Comparison of ENCODE assay signal across 7 mouse cellular contexts in the genomic region with DNA sequence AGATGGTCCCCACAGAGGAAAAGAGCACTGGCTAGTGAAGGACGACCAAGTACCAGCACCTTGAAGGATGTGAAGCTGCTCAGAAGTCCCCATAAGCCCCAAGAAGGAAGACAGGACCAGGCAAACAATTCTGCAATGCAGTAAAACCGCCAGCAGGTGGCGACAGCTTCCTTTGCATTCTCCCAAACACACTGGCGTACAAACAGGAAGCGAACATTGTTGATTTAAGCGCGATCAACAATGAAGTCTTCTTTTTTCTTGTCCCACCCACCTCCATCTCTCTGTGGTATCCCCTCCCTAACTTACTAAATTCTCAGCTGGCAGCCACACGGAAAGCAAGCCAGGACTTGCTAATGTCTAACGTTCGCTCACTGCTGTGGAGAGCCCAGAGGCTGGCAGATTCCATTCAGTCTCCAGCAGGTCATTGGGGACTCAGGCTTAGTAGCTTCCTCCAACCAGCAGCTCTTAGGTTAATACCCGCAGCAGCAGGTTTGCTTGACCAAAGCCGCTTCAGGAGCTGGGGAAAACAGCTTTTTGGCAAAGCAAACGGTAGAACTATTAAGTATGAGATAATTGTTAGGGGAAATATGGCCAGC.
DNase-seq lines count a peak whose midpoint lies in the region; ATAC-seq lines count a peak whose summit lies in the region.

No protein-coding gene starts in this region.

- H3K27ac ChIP-seq in hindbrain, embryonic 16.5 days (ENCODE audit: low read depth, low read length), result 0 out of 2 replicates have a peak overlapping the region, but pooled peaks have one; percentile 33

- peaks cover 4% of the 10 kb centered on the region for H3K4me1 ChIP-seq in hindbrain, embryonic 16.5 days (ENCODE audit: control insufficient read depth, insufficient read depth, low read depth, low read length)

- WGBS in hindbrain, embryonic 16.5 days, result 2% methylated on average over 13 of the region's 13 CpGs

- no peaks in the 10 kb centered on the region for H3K27me3 ChIP-seq in hindbrain, embryonic 16.5 days (replicated peaks; ENCODE audit: control insufficient read depth, insufficient read depth, low read length)

- no peaks in the 10 kb centered on the region for H3K9me3 ChIP-seq in hindbrain, embryonic 16.5 days (ENCODE audit: control insufficient read depth, low read length)

- H3K9ac ChIP-seq in hindbrain, embryonic 16.5 days (ENCODE audit: low read depth, low read length), result peak overlapping the region; percentile 55; the same call in 1 of the 2 replicates

- H3K36me3 ChIP-seq in hindbrain, embryonic 16.5 days (ENCODE audit: control insufficient read depth, insufficient read depth, low read length), result no peaks in the 10 kb centered on the region; the same call in 1 of the 2 replicates

- peak overlapping the region; percentile 53 for H3K4me2 ChIP-seq in hindbrain, embryonic 16.5 days (ENCODE audit: low read length)

- peak; percentile 76 for ATAC-seq in hindbrain, embryonic 16.5 days

- peak; percentile 69 to 92 for DNase-seq in adrenal gland, adult (ENCODE audit: inconsistent age in 2 of 2, low spot score in 1 of 2)
- peak; percentile 70 for DNase-seq in cerebellum, adult 9-11 months
- peak; percentile 61 to 76 for DNase-seq in frontal cortex, postnatal 14 days (ENCODE audit: low spot score in 2 of 2)
- peak; percentile 69 for DNase-seq in left cerebral cortex, adult 11 months (ENCODE audit: low spot score)
- peak; percentile 52 to 73 for DNase-seq in lung, postnatal 4 days
- peak; percentile 81 to 85 for DNase-seq in right cerebral cortex, postnatal 10 days (ENCODE audit: low spot score in 2 of 2)

- peak overlapping the region; percentile 33 for H3K4me3 ChIP-seq in hindbrain, embryonic 16.5 days (ENCODE audit: low read length)

Comparison
In these comparisons a context has a peak if more than half of its experiments do, and no peak if none do; other contexts are left out.
1. Peak in every context shown above with its lines: DNase-seq, ATAC-seq, H3K4me3 ChIP-seq and H3K27ac ChIP-seq.